Mouse (Mus musculus): ENCODE results near the gene Cdhr4.
"Not testable (repeated sequence)": the region's sequence is repeated elsewhere in the genome, so short reads cannot be mapped to it uniquely, and the experiment has no call there.

Cdhr4 gene

DNA sequence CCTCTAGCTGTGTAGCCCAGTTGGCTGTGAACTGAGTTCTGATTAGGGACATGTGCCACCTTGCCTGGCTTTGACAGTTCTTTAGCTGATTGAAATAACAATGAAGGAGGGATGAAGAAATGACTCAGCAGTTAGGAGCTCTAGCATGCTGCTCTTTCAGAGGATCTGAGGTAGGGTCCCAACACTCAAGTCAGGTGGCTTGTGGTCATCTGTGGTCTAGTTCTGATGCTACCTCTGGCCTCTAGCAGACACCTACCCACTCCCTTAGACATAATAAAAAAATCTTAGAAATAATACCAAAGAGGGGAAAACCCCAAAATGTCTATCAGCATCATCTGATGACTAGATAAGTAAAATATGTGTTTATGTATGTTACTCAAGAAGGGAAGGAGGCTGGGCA is 18.1 kb downstream of the Cdhr4 start:
- DNase-seq (ENCODE audit: low spot score in 2 of 2) = no peak

DNA sequence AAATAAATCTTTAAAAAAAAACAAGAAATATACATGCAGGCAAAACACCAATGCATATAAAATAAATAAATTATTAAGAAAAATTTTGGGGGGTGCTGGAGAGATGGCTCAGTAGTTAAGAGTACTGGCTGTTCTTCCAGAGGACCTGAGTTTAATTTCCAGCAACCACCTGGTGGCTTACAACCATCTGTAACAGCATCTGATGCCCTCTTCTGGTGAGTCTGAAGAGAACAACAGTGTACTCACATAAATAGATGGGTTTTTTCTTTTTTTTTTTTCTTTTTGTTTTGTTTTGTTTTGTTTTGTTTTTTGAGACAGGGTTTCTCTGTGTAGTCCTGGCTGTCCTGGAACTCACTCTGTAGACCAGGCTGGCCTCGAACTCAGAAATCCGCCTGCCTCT is 21.3 kb downstream of the Cdhr4 start:
- DNase-seq (ENCODE audit: low spot score in 2 of 2) = not testable (repeated sequence)

DNA sequence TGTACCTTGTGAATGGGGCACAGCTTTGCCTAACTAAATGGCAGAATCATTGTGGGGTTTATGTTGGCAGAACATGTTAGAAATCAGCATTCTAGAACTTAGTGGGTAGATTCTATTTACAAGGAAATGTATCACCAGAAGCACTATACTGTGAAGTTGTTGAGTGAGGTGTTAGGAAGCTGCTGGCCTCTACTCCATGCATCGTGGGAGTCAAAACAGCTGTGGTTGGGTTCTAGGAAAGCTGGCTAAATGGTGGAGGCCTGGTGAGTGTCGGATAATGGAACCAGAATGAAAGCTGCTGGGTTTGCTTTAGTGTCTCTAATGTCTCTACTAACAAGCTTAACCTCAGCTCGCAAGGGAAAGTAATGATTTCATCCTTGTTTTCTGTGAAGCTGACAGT is 24.8 kb downstream of the Cdhr4 start:
- no peak for DNase-seq (ENCODE audit: low spot score in 2 of 2)

DNA sequence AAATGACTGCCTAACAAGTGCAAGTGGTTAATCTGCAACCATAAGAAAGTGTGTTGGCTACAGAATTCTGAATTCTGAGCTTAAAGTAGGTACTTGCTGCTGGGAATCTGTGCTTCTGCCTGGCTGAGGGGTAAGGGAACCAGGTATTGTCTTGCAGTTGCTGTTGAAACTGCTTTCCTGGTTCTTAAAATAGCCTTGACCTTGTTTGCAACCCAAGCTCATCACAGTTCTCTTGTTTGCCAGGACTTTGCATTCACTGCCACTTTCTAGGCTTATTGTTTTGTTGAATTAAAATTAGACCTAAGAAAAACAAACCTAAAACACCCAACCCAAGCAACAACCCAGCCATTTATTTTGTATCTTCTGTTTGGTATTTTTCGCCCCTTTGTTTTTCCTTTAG is 28.4 kb downstream of the Cdhr4 start:
- DNase-seq (ENCODE audit: low spot score in 2 of 2) = no peak

DNA sequence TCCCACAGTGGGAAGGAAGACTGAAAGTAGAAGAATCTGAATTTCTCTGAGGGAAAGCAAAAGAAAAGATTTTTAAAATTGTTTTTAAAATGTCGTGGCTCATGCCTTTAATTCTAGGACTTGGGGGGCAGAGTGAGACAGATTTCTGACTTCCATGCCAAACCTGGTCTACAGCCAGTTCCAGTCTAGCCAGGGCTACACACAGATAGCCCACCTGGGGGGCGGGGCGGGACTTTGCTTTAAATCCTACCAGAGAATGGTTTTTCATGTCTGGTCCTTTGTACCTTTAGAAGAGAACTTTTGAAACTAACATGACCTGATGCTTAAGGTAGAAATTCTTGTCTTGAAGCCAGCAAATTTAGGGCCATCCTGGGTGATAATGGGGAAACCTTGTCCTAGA is 30.9 kb downstream of the Cdhr4 start:
- DNase-seq (ENCODE audit: low spot score in 2 of 2) = no peak

DNA sequence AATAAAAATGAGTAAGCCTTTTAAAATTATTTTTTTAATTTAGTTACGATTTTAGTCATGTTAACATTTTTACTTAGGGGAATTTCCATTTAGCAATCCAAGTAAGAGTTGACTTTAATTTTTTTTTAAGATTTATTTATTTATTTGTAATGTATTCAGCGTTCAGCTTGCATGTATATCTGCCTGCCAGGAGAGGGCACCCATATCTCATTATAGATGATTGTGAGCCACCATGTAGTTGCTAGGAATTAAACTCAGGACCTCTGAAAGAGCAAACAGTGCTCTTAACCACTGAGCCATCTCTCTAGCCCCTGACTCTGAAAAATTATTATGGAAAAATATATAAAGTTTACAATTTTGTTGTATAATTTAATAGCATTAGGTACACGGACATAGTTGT is 34.3 kb downstream of the Cdhr4 start:
- DNase-seq (ENCODE audit: low spot score in 2 of 2) = no peak

DNA sequence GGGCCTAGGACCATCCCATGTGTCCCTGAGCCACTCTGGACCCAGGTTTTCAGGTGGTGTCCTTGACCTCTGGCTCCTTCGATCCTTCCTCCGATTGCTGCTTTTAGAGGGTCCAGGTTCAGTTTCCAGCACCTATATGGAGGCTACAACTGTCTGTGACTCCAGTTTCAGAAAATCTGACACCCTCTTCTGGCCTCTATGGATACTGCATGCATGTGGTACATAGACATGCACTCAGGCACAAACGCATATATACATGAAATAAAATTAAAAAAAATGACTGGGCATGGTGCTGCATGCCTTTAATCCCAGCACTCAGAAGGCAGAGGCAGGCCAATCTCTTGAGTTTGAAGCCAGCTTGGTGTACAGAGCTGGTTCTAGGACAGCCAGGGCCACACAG is 35.6 kb downstream of the Cdhr4 start:
- no peak for DNase-seq (ENCODE audit: low spot score in 2 of 2)

DNA sequence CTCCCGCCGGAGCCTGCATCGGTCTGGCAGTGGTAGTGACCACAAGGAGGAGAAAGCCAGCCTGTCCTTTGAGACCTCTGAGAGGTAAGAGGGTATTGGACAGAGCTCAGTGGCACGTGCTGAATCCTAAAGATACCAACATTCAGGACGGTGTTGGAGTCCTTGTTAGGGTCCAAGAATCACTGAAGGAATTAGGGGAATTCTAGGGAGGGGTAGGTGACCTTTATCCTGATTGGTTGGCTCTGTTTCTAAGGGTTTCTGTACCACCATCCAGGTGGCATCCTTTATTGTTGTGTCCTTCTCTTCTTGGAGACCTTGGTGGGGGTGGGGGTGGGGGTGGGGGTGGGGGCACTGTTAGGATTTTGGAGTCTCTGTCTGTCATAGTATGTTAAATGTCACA is 39.8 kb downstream of the Cdhr4 start:
- no peak for DNase-seq (ENCODE audit: low spot score in 2 of 2)

DNA sequence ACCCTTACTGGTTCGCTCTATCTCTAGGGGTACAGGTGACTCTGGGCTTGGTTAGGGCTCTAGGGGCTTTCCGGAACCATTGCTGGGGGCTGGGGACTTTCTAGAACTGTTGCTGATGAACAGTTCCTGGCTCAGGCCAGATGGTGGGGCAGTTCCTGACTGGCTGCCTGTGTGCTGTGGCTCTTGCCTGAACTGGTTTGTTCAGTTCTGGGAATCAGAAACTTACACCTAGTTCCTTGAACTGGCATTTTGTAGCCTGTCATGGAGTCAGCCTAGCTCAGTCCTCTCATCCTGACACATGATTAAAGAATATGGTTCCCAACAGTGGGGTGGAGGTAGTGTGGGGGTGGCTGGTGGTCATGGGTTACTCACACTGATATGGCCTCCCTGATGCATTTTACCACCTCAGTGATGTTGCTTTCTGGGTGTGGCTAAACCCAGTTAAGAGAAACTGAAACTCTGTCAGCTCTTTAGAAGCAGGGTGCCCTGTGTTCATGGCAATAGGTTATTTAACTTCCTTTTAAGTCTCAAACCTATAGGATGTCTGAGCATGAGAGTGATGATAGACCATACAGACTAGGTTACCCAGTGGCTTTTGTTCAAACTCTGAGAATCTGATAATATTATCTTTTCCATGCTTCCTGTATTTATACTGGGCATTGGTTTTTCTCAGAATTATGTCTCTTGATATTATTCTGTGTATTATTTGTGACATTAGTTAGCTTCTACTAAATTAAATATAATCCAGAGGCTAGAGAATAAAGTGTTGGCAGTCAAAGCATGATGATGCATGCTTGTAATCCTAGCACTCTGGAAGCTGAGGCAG is 43.2 kb downstream of the Cdhr4 start:
- no peak for DNase-seq (ENCODE audit: low spot score in 2 of 2)

DNA sequence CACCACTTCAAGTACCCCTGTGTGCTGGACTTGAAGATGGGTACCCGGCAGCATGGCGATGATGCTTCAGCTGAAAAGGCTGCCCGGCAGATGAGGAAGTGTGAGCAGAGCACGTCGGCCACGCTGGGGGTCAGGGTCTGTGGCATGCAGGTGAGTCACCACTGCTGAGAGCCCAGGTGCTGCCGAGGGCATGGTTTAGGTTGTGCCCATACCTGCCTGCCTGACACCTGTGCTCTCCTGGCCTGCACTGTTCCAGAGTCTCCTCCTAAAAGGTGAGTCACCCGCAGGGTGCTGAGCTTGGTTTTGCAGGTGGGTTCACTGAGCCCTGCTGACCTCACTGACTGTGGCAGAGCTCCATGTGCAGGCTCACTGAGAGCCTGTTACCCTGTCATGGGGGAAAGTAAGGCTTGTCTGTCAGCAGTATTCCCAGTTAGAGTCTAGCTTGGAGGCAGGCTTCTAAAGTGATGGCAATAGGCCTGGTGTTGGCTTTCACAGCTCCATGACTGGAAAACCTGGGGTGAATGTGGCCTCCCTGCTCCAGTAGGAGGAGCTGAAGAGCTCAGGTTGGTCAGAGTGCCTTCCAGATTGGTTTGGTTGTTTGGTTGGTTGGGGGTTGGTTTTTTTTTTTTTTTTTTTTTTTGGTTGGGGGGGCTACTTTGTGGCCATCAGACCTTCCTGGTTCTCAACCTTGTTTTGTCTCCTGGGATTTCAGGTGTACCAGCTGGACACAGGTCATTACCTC is 52.6 kb downstream of the Cdhr4 start:
- DNase-seq (ENCODE audit: low spot score in 2 of 2) = peak in 1 of 2 experiments; percentile 58

DNA sequence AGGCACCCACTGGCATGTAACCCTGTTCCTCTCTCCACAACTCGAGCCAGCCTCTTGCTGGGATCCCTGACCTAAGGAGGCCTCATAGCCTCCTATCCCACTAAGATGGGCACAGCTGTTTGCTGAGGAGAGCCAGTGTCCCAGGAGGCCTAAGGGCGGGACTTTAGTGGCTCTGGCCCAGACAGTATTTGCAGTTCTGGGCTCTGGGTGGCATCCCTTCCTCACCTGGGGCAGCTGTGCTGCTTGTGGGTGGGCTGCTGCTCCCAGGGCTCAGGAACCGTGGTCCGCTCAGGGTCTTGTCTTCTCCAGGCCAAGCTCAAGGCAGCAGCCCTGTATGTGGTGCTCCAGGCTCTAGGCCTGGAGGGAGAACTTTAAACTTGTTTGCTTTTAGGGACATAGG is 54.3 kb downstream of the Cdhr4 start:
- DNase-seq (ENCODE audit: low spot score in 2 of 2) = peak in 1 of 2 experiments; percentile 50

DNA sequence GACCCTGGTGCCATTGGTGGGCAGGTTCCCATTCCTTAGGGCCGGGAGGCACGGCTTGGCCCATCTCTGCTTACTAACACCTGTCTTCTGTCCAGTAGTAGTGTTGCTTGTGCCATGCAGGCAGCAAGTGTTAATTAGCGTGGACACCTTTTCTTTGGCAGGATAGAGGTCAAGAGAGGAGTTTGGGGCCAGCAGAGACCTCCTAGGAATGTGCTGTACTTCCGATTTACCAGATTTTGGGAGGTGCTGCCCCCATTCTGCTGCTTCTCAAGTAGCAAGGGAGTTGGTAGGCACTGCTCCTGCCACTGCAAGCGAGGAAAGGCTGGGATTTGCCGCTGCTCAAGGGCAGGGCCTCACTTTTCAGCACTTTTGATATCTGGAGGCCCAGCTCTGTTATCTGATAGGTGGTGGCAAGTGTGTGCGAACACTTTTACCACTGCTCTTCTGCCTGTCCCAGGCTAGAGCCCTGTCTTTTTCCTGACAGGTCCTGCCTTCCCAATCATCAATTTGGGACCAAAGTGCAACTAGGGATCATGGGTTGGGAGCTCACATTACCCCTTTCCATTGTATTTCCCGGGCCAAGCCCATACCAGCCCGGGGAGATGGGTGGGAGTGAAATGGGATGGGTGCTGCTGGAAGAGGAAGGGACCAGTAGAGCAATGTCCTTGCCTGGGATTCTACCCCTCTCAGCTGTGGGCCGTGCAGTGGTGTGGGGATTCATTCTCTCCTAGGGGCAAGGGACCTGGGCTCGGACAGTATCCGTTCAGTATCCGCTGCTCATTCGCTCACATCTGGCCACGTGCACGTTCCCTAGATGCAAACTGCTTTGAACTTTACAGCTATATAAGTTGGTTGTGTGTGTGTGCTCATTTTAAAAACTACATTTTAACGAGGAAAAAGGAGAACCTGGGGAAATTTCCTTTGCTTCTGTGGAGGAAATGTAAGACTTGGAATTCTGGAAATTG is 55.6 kb downstream of the Cdhr4 start:
- peak in 1 of 2 experiments; percentile 49 for DNase-seq (ENCODE audit: low spot score in 2 of 2)

DNA sequence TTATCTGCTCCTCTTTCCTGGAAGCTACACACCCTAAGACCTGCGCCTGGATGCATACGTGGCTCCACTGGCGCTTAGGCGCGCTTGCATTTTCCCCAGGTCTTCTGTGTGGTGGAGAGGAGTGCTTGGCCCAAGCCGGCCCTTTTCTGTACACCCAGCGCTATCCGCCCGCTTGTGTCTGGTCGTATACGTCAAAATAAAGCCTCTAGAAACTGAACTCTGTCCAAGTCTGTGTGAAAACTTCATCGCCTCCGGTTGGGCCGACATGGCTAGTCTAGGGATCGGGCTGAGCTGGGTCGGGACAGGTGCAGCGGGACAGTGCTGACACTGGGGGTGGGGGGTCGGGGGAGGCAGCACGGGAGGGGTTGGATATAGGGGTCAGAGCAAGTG is 56.3 kb downstream of the Cdhr4 start:
- no peak for DNase-seq (ENCODE audit: low spot score in 2 of 2)

DNA sequence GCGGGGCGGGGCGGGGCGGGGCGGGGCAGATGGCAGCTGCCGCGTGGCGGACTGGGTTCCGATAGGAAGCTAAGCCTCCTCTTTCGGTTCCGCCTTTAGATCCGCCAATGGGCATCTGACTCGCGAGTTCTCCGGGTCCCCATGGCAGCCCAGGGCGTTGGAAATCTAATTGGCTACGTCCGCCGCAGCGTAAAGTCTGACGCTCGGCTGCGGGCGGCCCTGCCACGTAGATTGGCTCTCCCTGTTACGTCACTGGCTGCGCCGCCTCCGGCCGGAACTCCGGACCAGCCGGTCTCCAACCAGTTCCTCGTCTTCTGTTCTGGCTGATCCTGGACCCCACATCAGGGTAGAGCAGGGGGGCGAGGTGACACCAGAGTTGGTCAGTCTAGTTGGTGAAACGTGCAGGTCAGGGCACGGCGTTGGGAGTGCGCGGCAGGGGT is 56.7 kb downstream of the Cdhr4 start, which contains the start of gene Gmppb:
Gene Gmppb, plus strand, starts transcription at position 227 of the 440 bp plus-strand sequence.
- DNase-seq (ENCODE audit: low spot score in 2 of 2) = peak; percentile 97
